Mouse (Mus musculus) kidney, postnatal 36 days (tissue): ENCODE measurements around the gene Ahcyl1.
"Not testable (repeated sequence)": the region's sequence is repeated elsewhere in the genome, so short reads cannot be mapped to it uniquely, and the experiment has no call there.

ENCODE experiments used
- DNase-seq, 2 experiments: peaks; one replicate each; pipeline ENCODE4 v3.0.0; 2021 to 2022; ENCODE audit warnings: mixed read lengths in 2 of 2

Gene Ahcyl1

GRCm38 (mm10) chr3:107695948-107696881 is at the start of gene Ahcyl1:
Gene Ahcyl1 (minus strand): TSS chr3:107696560.
- peak; percentile 99 for DNase-seq

GRCm38 (mm10) chr3:107746026-107746425 is 49.7 kb upstream of the Ahcyl1 start:
- DNase-seq: no peak

- DNase-seq: peak; percentile 49 to 64
These were observed 47.3 kb upstream of the Ahcyl1 start for GRCm38 (mm10) chr3:107743650-107744049.

- DNase-seq: peak; percentile 53 to 67
These were observed 46.7 kb upstream of the Ahcyl1 start for GRCm38 (mm10) chr3:107743107-107743506.

GRCm38 (mm10) chr3:107742071-107742710 is 45.8 kb upstream of the Ahcyl1 start:
- DNase-seq: no peak

GRCm38 (mm10) chr3:107741387-107741786 is 45.0 kb upstream of the Ahcyl1 start:
- no peak for DNase-seq

GRCm38 (mm10) chr3:107740578-107741207 is 44.3 kb upstream of the Ahcyl1 start:
- peak; percentile 57 to 77 for DNase-seq

GRCm38 (mm10) chr3:107739966-107740365 is 43.6 kb upstream of the Ahcyl1 start:
- DNase-seq: no peak

- no peak for DNase-seq
These were observed 43.1 kb upstream of the Ahcyl1 start for GRCm38 (mm10) chr3:107739456-107739855.

GRCm38 (mm10) chr3:107738620-107739019 is 42.3 kb upstream of the Ahcyl1 start:
- no peak for DNase-seq

- no peak for DNase-seq
These were observed 41.3 kb upstream of the Ahcyl1 start for GRCm38 (mm10) chr3:107737609-107738190.

GRCm38 (mm10) chr3:107735620-107736019 is 39.3 kb upstream of the Ahcyl1 start:
- DNase-seq: not testable (repeated sequence)

GRCm38 (mm10) chr3:107733329-107733728 is 37.0 kb upstream of the Ahcyl1 start:
- DNase-seq: no peak

GRCm38 (mm10) chr3:107730236-107730635 is 33.9 kb upstream of the Ahcyl1 start:
- no peak for DNase-seq

- no peak for DNase-seq
These were observed 32.1 kb upstream of the Ahcyl1 start for GRCm38 (mm10) chr3:107728509-107728908.

- DNase-seq: no peak
These were observed 19.6 kb upstream of the Ahcyl1 start for GRCm38 (mm10) chr3:107715971-107716370.

GRCm38 (mm10) chr3:107714276-107714933 is 18.0 kb upstream of the Ahcyl1 start:
- no peak for DNase-seq

GRCm38 (mm10) chr3:107712081-107712480 is 15.7 kb upstream of the Ahcyl1 start:
- no peak for DNase-seq

- no peak for DNase-seq
These were observed 12.8 kb upstream of the Ahcyl1 start for GRCm38 (mm10) chr3:107709156-107709555.

- no peak for DNase-seq
These were observed 10.9 kb upstream of the Ahcyl1 start for GRCm38 (mm10) chr3:107707239-107707638.

- no peak for DNase-seq
These were observed 9.8 kb upstream of the Ahcyl1 start for GRCm38 (mm10) chr3:107706164-107706563.

- DNase-seq: no peak
These were observed 8.0 kb upstream of the Ahcyl1 start for GRCm38 (mm10) chr3:107704371-107704705.
